Mouse (Mus musculus): ENCODE results near the gene Gm10643.

The Gm10643 gene

GRCm38 (mm10) chr8:84042066-84042947 lies 22.6 kb downstream of the Gm10643 start, which contains the start of gene Il27ra:
Gene Il27ra, minus strand, starts transcription at chr8:84042589.
- DNase-seq (ENCODE audit: low spot score) = peak; percentile 84

- peak; percentile 84 for DNase-seq (ENCODE audit: low spot score)
Observed at GRCm38 (mm10) chr8:84039050-84039449, 25.9 kb downstream of the Gm10643 start.

- peak; percentile 71 for DNase-seq (ENCODE audit: low spot score)
Observed at GRCm38 (mm10) chr8:84038015-84038414, 26.9 kb downstream of the Gm10643 start.

- DNase-seq (ENCODE audit: low spot score) = no peak
Observed at GRCm38 (mm10) chr8:84032777-84033176, 32.2 kb downstream of the Gm10643 start.

GRCm38 (mm10) chr8:84029272-84029671 lies 35.7 kb downstream of the Gm10643 start:
- DNase-seq (ENCODE audit: low spot score) = no peak

GRCm38 (mm10) chr8:84027449-84027848 lies 37.5 kb downstream of the Gm10643 start:
- DNase-seq (ENCODE audit: low spot score) = no peak

GRCm38 (mm10) chr8:84025863-84026262 lies 39.1 kb downstream of the Gm10643 start:
- DNase-seq (ENCODE audit: low spot score) = peak; percentile 83

- peak; percentile 86 for DNase-seq (ENCODE audit: low spot score)
Observed at GRCm38 (mm10) chr8:84024171-84024570, 40.8 kb downstream of the Gm10643 start.

GRCm38 (mm10) chr8:84023631-84024030 lies 41.3 kb downstream of the Gm10643 start:
- no peak for DNase-seq (ENCODE audit: low spot score)

- peak; percentile 71 for DNase-seq (ENCODE audit: low spot score)
Observed at GRCm38 (mm10) chr8:84023085-84023484, 41.9 kb downstream of the Gm10643 start.

GRCm38 (mm10) chr8:84021569-84021968 lies 43.4 kb downstream of the Gm10643 start:
- no peak for DNase-seq (ENCODE audit: low spot score)

- DNase-seq (ENCODE audit: low spot score) = no peak
Observed at GRCm38 (mm10) chr8:84021096-84021495, 43.8 kb downstream of the Gm10643 start, which contains the start of gene Palm3. Gene Palm3, plus strand, starts transcription at chr8:84021471.

- no peak for DNase-seq (ENCODE audit: low spot score)
Observed at GRCm38 (mm10) chr8:84019738-84020137, 45.2 kb downstream of the Gm10643 start.

- no peak for DNase-seq (ENCODE audit: low spot score)
Observed at GRCm38 (mm10) chr8:84015833-84016232, 49.1 kb downstream of the Gm10643 start.
